Mouse (Mus musculus) ES-Bruce4 (cell line): ENCODE data around the gene Atp8a2. TPM values are rescaled to one million over a fixed set of nuclear protein-coding genes. Genes with fewer than 3 reads are reported as not detected.

Experiments used
- H3K27ac ChIP-seq: 2 replicates; pipeline ENCODE4 v1.5.1; 2012; ENCODE audit warnings: low read length, inconsistent platforms; ENCODE audit not compliant: insufficient read depth
- H3K27me3 ChIP-seq: 2 replicates; pipeline ENCODE4 v1.6.1; 2012; ENCODE audit warnings: mild to moderate bottlenecking, low read length, inconsistent platforms; ENCODE audit not compliant: control insufficient read depth, poor library complexity, insufficient read depth, severe bottlenecking
- H3K36me3 ChIP-seq: 2 replicates; pipeline ENCODE4 v1.6.1; 2012; ENCODE audit warnings: inconsistent platforms, mild to moderate bottlenecking, low read length, moderate library complexity; ENCODE audit not compliant: control insufficient read depth, poor library complexity, insufficient read depth, severe bottlenecking
- H3K4me1 ChIP-seq: one replicate; pipeline ENCODE4 v1.8.1; 2011; ENCODE audit warnings: low read length; ENCODE audit not compliant: control insufficient read depth, insufficient read depth
- H3K4me3 ChIP-seq: 2 replicates; pipeline ENCODE4 v1.5.1; 2011; ENCODE audit warnings: low read depth, mild to moderate bottlenecking, low read length
- H3K9ac ChIP-seq: 2 replicates; pipeline ENCODE4 v1.6.1; 2012; ENCODE audit warnings: low read depth, mild to moderate bottlenecking, inconsistent platforms; ENCODE audit not compliant: poor library complexity, severe bottlenecking
- H3K9me3 ChIP-seq: replicated peaks from 2 replicates; pipeline ENCODE4 v1.6.1; 2012; ENCODE audit warnings: mild to moderate bottlenecking, low read length, inconsistent platforms; ENCODE audit not compliant: control insufficient read depth, poor library complexity, insufficient read depth, severe bottlenecking
- CTCF ChIP-seq: IDR thresholded peaks from one replicate; pipeline ENCODE4 v1.8.1; 2011; ENCODE audit warnings: low read depth, low read length
- EP300 ChIP-seq: IDR thresholded peaks from 2 replicates; pipeline ENCODE4 v1.6.1; 2011; ENCODE audit warnings: low read depth, low read length; ENCODE audit not compliant: insufficient read depth
- POLR2A ChIP-seq: IDR thresholded peaks from one replicate; pipeline ENCODE4 v1.8.1; 2011; ENCODE audit warnings: low read length; ENCODE audit not compliant: insufficient read depth
- polyA plus RNA-seq: library from polyadenylated mRNA; stranded (reverse); fragments of >200 nt; gene quantifications from 2 replicates; pipeline ENCODE4 v1.2.4, GENCODE M21; 2011; ENCODE audit warnings: low read depth; ENCODE audit not compliant: missing spikeins, insufficient read depth, insufficient read length

The Atp8a2 gene
- polyA plus RNA-seq, 1 experiment = 1.1 TPM

- H3K36me3 ChIP-seq = no peaks in the 10 kb centered on the region; the same call in 1 of the 2 replicates
- H3K4me3 ChIP-seq = no peak overlapping the region
- H3K27me3 ChIP-seq = no peaks in the 10 kb centered on the region
- no peak overlapping the region for H3K27ac ChIP-seq
- peaks cover 1% of the 10 kb centered on the region for H3K4me1 ChIP-seq
- no peak overlapping the region for H3K9ac ChIP-seq
- H3K9me3 ChIP-seq = no peaks in the 10 kb centered on the region
- TF ChIP-seq POLR2A (no peak), CTCF (no peak), EP300 (no peak)
Observed at GRCm38 (mm10) chr14:60214040-60214439, 17.1 kb upstream of the Atp8a2 start.

- Histone ChIP-seq H3K4me1 (no peaks in the 10 kb centered on the region), H3K27me3 (no peaks in the 10 kb centered on the region), H3K9ac (no peak overlapping the region), H3K9me3 (no peaks in the 10 kb centered on the region), H3K4me3 (no peak overlapping the region), H3K27ac (no peak overlapping the region), H3K36me3 (no peaks in the 10 kb centered on the region)
- TF ChIP-seq CTCF (no peak), EP300 (no peak), POLR2A (no peak)
Observed at GRCm38 (mm10) chr14:60209166-60209565, 12.2 kb upstream of the Atp8a2 start.

GRCm38 (mm10) chr14:60204993-60205392 is 8.0 kb upstream of the Atp8a2 start:
- Histone ChIP-seq H3K9me3 (no peaks in the 10 kb centered on the region), H3K9ac (no peak overlapping the region), H3K4me3 (no peak overlapping the region), H3K27ac (no peak overlapping the region), H3K36me3 (no peaks in the 10 kb centered on the region), H3K27me3 (no peaks in the 10 kb centered on the region), H3K4me1 (no peaks in the 10 kb centered on the region)
- TF ChIP-seq EP300 (no peak), POLR2A (no peak), CTCF (no peak)

- Histone ChIP-seq H3K4me3 (no peak overlapping the region), H3K36me3 (no peaks in the 10 kb centered on the region), H3K9ac (no peak overlapping the region), H3K27ac (no peak overlapping the region), H3K27me3 (no peaks in the 10 kb centered on the region), H3K9me3 (no peaks in the 10 kb centered on the region), H3K4me1 (no peaks in the 10 kb centered on the region)
- TF ChIP-seq EP300 = no peak
- TF ChIP-seq CTCF = no peak
- TF ChIP-seq POLR2A = no peak
Observed at GRCm38 (mm10) chr14:60195999-60196398, 980 bp downstream of the Atp8a2 start.

GRCm38 (mm10) chr14:60194606-60195005 is 2.4 kb downstream of the Atp8a2 start:
- TF ChIP-seq EP300 = no peak
- TF ChIP-seq CTCF = no peak
- TF ChIP-seq POLR2A = no peak

GRCm38 (mm10) chr14:60189771-60190170 is 7.2 kb downstream of the Atp8a2 start:
- Histone ChIP-seq H3K36me3 (no peaks in the 10 kb centered on the region), H3K9me3 (no peaks in the 10 kb centered on the region), H3K27me3 (no peaks in the 10 kb centered on the region), H3K4me3 (no peak overlapping the region), H3K9ac (no peak overlapping the region), H3K4me1 (peaks cover 2% of the 10 kb centered on the region), H3K27ac (no peak overlapping the region)
- TF ChIP-seq CTCF (no peak), EP300 (no peak), POLR2A (no peak)

More at GRCm38 (mm10) chr14:60194606-60195005, 2.4 kb downstream of the Atp8a2 start:
- Histone ChIP-seq H3K27me3 (no peaks in the 10 kb centered on the region), H3K27ac (no peak overlapping the region), H3K36me3 (no peaks in the 10 kb centered on the region), H3K4me1 (no peaks in the 10 kb centered on the region), H3K9me3 (no peaks in the 10 kb centered on the region), H3K9ac (no peak overlapping the region), H3K4me3 (no peak overlapping the region)
